Mouse (Mus musculus) forebrain, embryonic 16.5 days (tissue): ENCODE measurements around the gene Gm7714. TPM values are rescaled to one million over a fixed set of nuclear protein-coding genes. Genes with fewer than 3 reads are reported as not detected.
"Not testable (repeated sequence)": the region's sequence is repeated elsewhere in the genome, so short reads cannot be mapped to it uniquely, and the experiment has no call there.

Source experiments
- ATAC-seq: fragments of 200-750 bp; cut with Nextera tagmentation; 2 replicates; pipeline ENCODE4 v1.8.0; 2017; ENCODE audit warnings: mild to moderate bottlenecking, moderate library complexity
- H3K27ac ChIP-seq: fragments of 300-500 bp; sonication (generic); 2 replicates; pipeline ENCODE4 v1.5.1; 2014; ENCODE audit warnings: low read length, control low read depth
- H3K27me3 ChIP-seq: fragments of 300-500 bp; sonication (generic); replicated peaks from 2 replicates; pipeline ENCODE4 v1.6.1; 2014; ENCODE audit warnings: low read length; ENCODE audit not compliant: control insufficient read depth, insufficient read depth
- H3K36me3 ChIP-seq: fragments of 300-500 bp; sonication (generic); 2 replicates; pipeline ENCODE4 v1.6.1; 2014; ENCODE audit not compliant: control insufficient read depth, insufficient read depth
- H3K4me1 ChIP-seq: fragments of 300-500 bp; sonication (generic); replicated peaks from 2 replicates; pipeline ENCODE4 v1.6.1; 2014; ENCODE audit warnings: low read length; ENCODE audit not compliant: control insufficient read depth, insufficient read depth
- H3K4me2 ChIP-seq: fragments of 300-500 bp; sonication (generic); 2 replicates; pipeline ENCODE4 v1.6.1; 2014; ENCODE audit warnings: mild to moderate bottlenecking, low read length, control low read depth
- H3K4me3 ChIP-seq: fragments of 300-500 bp; sonication (generic); replicated peaks from 2 replicates; pipeline ENCODE4 v1.5.1; 2014; ENCODE audit warnings: mild to moderate bottlenecking, low read length, control low read depth
- H3K9ac ChIP-seq: fragments of 300-500 bp; sonication (generic); replicated peaks from 2 replicates; pipeline ENCODE4 v1.6.1; 2014; ENCODE audit warnings: low read depth, low read length, control low read depth
- H3K9me3 ChIP-seq: fragments of 300-500 bp; sonication (generic); 2 replicates; pipeline ENCODE4 v1.6.1; 2016; ENCODE audit warnings: low read length; ENCODE audit not compliant: control insufficient read depth
- WGBS: fragments of 180-500 bp; shearing (Covaris S2); extraction: QIAGEN DNeasy Blood & Tissue Kit; methylation state at CpG from one replicate; pipeline ENCODE4 v1.1.7; 2014; 5-methylcytosine and 5-hydroxymethylcytosine counted together
- polyA plus RNA-seq: library from polyadenylated mRNA; unstranded; fragments of >200 nt; fragmentation: Nextera tagmentation; extraction: Ambion mirVana; gene quantifications from 2 replicates; pipeline ENCODE4 v1.2.1, GENCODE M21; 2015

The Gm7714 gene
- polyA plus RNA-seq: not detected in 2 replicates

- ATAC-seq: no peak
- 72% methylated on average over 1 of the region's 1 CpGs for WGBS
- Histone ChIP-seq H3K27ac (no peak within 1 kb of the TSS), H3K9me3 (no peaks in the 10 kb centered on the region), H3K9ac (no peak within 1 kb of the TSS), H3K4me1 (no peaks in the 10 kb centered on the region), H3K36me3 (no peaks in the 10 kb centered on the region), H3K27me3 (no peaks in the 10 kb centered on the region), H3K4me3 (no peak within 1 kb of the TSS), H3K4me2 (no peak within 1 kb of the TSS)
These were observed at the start of gene Gm7714 for GRCm38 (mm10) chr5:88268619-88269018. Gene Gm7714 (plus strand): TSS chr5:88268919.

GRCm38 (mm10) chr5:88256475-88256874 is 12.2 kb upstream of the Gm7714 start:
- 84% methylated on average over 1 of the region's 1 CpGs for WGBS
- Histone ChIP-seq H3K27ac (no peak overlapping the region), H3K9ac (no peak overlapping the region), H3K9me3 (0 out of 2 replicates have a peak, but pooled peaks cover 2% of the 10 kb centered on the region), H3K4me1 (no peaks in the 10 kb centered on the region), H3K4me2 (no peak overlapping the region), H3K36me3 (no peaks in the 10 kb centered on the region), H3K27me3 (no peaks in the 10 kb centered on the region), H3K4me3 (no peak overlapping the region)
- peak; percentile 43; the same call in 1 of the 2 replicates for ATAC-seq

- not testable (repeated sequence) for H3K4me2 ChIP-seq, H3K27me3 ChIP-seq, H3K27ac ChIP-seq, ATAC-seq, H3K36me3 ChIP-seq, H3K9me3 ChIP-seq, H3K9ac ChIP-seq, H3K4me1 ChIP-seq, H3K4me3 ChIP-seq
- WGBS: 65% methylated on average over 3 of the region's 3 CpGs
These were observed 42.6 kb downstream of the Gm7714 start for GRCm38 (mm10) chr5:88311307-88311706.

GRCm38 (mm10) chr5:88317012-88317411 is 48.3 kb downstream of the Gm7714 start, which contains the start of gene Prol1:
Gene Prol1 (plus strand): TSS chr5:88317312.
- 90% methylated on average over 1 of the region's 1 CpGs for WGBS
- Histone ChIP-seq H3K4me1 (no peaks in the 10 kb centered on the region), H3K27me3 (no peaks in the 10 kb centered on the region), H3K27ac (no peak within 1 kb of the TSS), H3K36me3 (no peaks in the 10 kb centered on the region), H3K9ac (no peak within 1 kb of the TSS), H3K4me3 (no peak within 1 kb of the TSS), H3K9me3 (no peaks in the 10 kb centered on the region), H3K4me2 (no peak within 1 kb of the TSS)
- no peak for ATAC-seq

Other genes starting within 250 kb of the Gm7714 start
- gene Smr2, start 182.4 kb upstream of the Gm7714 start, polyA plus RNA-seq: not detected in 2 replicates
- gene Gm11116, start 157.4 kb upstream of the Gm7714 start, polyA plus RNA-seq: not detected in 2 replicates
- gene Gm11115, start 114.8 kb upstream of the Gm7714 start, polyA plus RNA-seq: not detected in 2 replicates
- gene Prol1, start 48.4 kb downstream of the Gm7714 start, polyA plus RNA-seq: not detected in 2 replicates
- gene Amtn, start 107.2 kb downstream of the Gm7714 start, polyA plus RNA-seq: not detected in 2 replicates
- not detected in 2 replicates for gene Ambn, start 187.1 kb downstream of the Gm7714 start, polyA plus RNA-seq
- not detected in 2 replicates for gene Enam, start 219.1 kb downstream of the Gm7714 start, polyA plus RNA-seq